Mouse (Mus musculus): Measurements from ENCODE around the gene Faap20.

- TF ChIP-seq POLR2A (IDR thresholded peaks at IDR 0.05; ENCODE audit: borderline replicate concordance, low read depth, low read length) (no peak), CTCF (IDR thresholded peaks at IDR 0.05; ENCODE audit: low read depth, low read length) (no peak)
Observed at GRCm38 (mm10) chr4:155221599-155222551, 27.7 kb upstream of the Faap20 start.

Measured in bone marrow macrophage, adult 2 months (primary cell).